8 mouse cellular contexts compared by ENCODE assay signal in the genomic region with DNA sequence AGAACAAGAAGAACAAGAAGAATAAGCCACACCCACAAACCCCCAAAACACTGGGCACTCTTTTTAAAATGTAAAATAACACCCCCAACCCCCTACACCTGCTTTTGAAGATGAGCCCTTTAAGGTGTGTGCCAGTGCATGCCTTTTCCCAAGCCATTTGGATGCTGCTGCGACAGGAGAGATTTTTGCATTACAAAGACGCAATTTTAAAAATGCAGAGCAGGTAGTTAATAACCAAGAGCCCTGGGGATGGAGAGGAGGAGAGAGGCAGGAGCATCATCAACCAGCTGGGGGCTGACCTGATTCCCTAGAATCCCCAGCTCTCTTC. TPM values are rescaled to one million over a fixed set of nuclear protein-coding genes. Genes with fewer than 3 reads are reported as not detected.
DNase-seq lines count a peak whose midpoint lies in the region; ATAC-seq and TF ChIP-seq lines count a peak whose summit lies in the region.

Astn1 (plus strand) TSS at position 310 of the 328 bp plus-strand sequence.

- no peaks in the 10 kb centered on the region for H3K27me3 ChIP-seq in testis, adult 2 months (ENCODE audit: control insufficient read depth, insufficient read depth, low read length)
- H3K27me3 ChIP-seq in limb, embryonic 12.5 days: peaks cover 38% of the 10 kb centered on the region

- peak within 1 kb of the TSS; percentile 8 for H3K4me3 ChIP-seq in testis, adult 2 months (ENCODE audit: control insufficient read depth, low read depth, low read length)
- H3K4me3 ChIP-seq in limb, embryonic 12.5 days (replicated peaks): peak within 1 kb of the TSS; percentile 54

- TF ChIP-seq CTCF in testis, adult 2 months (IDR thresholded peaks at IDR 0.05; ENCODE audit: control insufficient read depth, insufficient read depth, insufficient replicate concordance, low read depth, low read length): no peak

- no peaks in the 10 kb centered on the region for H3K9me3 ChIP-seq in limb, embryonic 12.5 days

- no peak within 1 kb of the TSS for H3K27ac ChIP-seq in testis, adult 2 months (ENCODE audit: control insufficient read depth, insufficient read depth, low read depth, low read length)
- no peak within 1 kb of the TSS for H3K27ac ChIP-seq in limb, embryonic 12.5 days

- H3K36me3 ChIP-seq in testis, adult 2 months (ENCODE audit: control insufficient read depth, insufficient read depth, low read length): no peaks in the 10 kb centered on the region
- no peaks in the 10 kb centered on the region for H3K36me3 ChIP-seq in limb, embryonic 12.5 days

- ATAC-seq in frontal cortex, adult (ENCODE audit: low TSS enrichment): peak; percentile 1; the same call in 1 of the 2 replicates
- 0 out of 2 replicates have a peak, but pooled peaks have one; percentile 3 for ATAC-seq in limb, embryonic 12.5 days (ENCODE audit: insufficient number of reproducible peaks, insufficient read depth, low FRiP score, low TSS enrichment, low read depth)

- peak within 1 kb of the TSS; percentile 70 for H3K9ac ChIP-seq in limb, embryonic 12.5 days (replicated peaks)

- no peak for DNase-seq in frontal cortex, postnatal 36 days (ENCODE audit: low spot score in 2 of 2)
- no peak for DNase-seq in testis, postnatal 10 days (ENCODE audit: low spot score)
- no peak for DNase-seq in right cerebral cortex, adult 18-20 months
- no peak for DNase-seq in urinary bladder, adult 2 months (ENCODE audit: low spot score)
- no peak for DNase-seq in gastrocnemius, adult 18-20 months (ENCODE audit: low spot score)

- peaks cover 3% of the 10 kb centered on the region for H3K4me1 ChIP-seq in testis, adult 2 months (ENCODE audit: control insufficient read depth, insufficient read depth, low read length)
- peaks cover 4% of the 10 kb centered on the region; the same call in 1 of the 2 replicates for H3K4me1 ChIP-seq in limb, embryonic 12.5 days (replicated peaks)

- WGBS in limb, embryonic 12.5 days: 0% methylated on average over 2 of the region's 2 CpGs

- no peak for TF ChIP-seq POLR2A in testis, adult 2 months (IDR thresholded peaks at IDR 0.05; ENCODE audit: control insufficient read depth, low read depth, low read length)

- peak within 1 kb of the TSS; percentile 73 for H3K4me2 ChIP-seq in limb, embryonic 12.5 days

RNA-seq across cellular contexts. Expression of gene Astn1, which starts in this region (rescaled TPM):
- 0.28 and 0.81 TPM in 2 replicates for polyA plus RNA-seq in testis, adult 2 months (2012; rRNA removed)
- 4.2 and 4.4 TPM in 2 replicates for polyA plus RNA-seq in limb, embryonic 12.5 days (2016; fragmentation: Nextera tagmentation; extraction: Ambion mirVana)
- 0.55 and 1.1 TPM in 2 replicates for polyA plus RNA-seq in urinary bladder, adult 2 months (2012; rRNA removed)
- total RNA-seq in gastrocnemius, adult 18-20 months (2021): under 1 TPM; 0.07 to 0.25 TPM
